Mouse (Mus musculus) heart, postnatal 25 days (tissue): ENCODE measurements at regions not wholly inside any gene's neighbourhood (a gene's known extent, or its start where the extent isn't known, plus 50 kb on each side); places are given as distances from the start of the nearest gene placed in this dataset.
A peak's percentile ranks its signal among the peaks of the same experiment; 100 is the strongest.

Experiments used
- DNase-seq: peaks from one replicate; pipeline ENCODE4 v3.0.0; 2022; ENCODE audit warnings: low spot score
- intact Hi-C: fragments of 180-260 bp; cut with DNase I; formaldehyde crosslinking; loops from one replicate; pipeline ENCODE4 v1.15.1; 2025

- DNase-seq, result no peak
- intact Hi-C loops, result no loop called here
Observed at GRCm38 (mm10) chr6:117544276-117545196, 296.4 kb upstream of the Zfp637 start.

- DNase-seq, result no peak
- intact Hi-C loops, result loop anchor here (5.0 to 10.0 kb wide), 2 partner anchors 56 to 206 kb away; no protein-coding TSS in a partner anchor
Observed at GRCm38 (mm10) chr6:117550930-117551329, 290.1 kb upstream of the Zfp637 start.

- intact Hi-C loops, result loop anchor here (2.0 to 10.0 kb wide), 3 partner anchors 55 to 379 kb away; no protein-coding TSS in a partner anchor
Observed at GRCm38 (mm10) chr6:117552006-117552667, 288.8 kb upstream of the Zfp637 start.

GRCm38 (mm10) chr6:117563159-117563558, 277.8 kb upstream of the Zfp637 start:
- DNase-seq, result no peak
- intact Hi-C loops, result no loop called here

More at GRCm38 (mm10) chr6:117552006-117552667, 288.8 kb upstream of the Zfp637 start:
- peak; percentile 67 for DNase-seq

- no peak for DNase-seq
- intact Hi-C loops, result no loop called here
Observed at GRCm38 (mm10) chr6:117563704-117564103, 277.3 kb upstream of the Zfp637 start.

GRCm38 (mm10) chr6:117566786-117567185, 274.2 kb upstream of the Zfp637 start:
- intact Hi-C loops, result no loop called here
- DNase-seq, result no peak

- DNase-seq, result no peak
- intact Hi-C loops, result no loop called here
Observed at GRCm38 (mm10) chr6:117567691-117568090, 273.3 kb upstream of the Zfp637 start.

GRCm38 (mm10) chr6:117569576-117570326, 271.2 kb upstream of the Zfp637 start:
- DNase-seq, result no peak
- intact Hi-C loops, result loop anchor here (5.0 kb wide), 1 partner anchor 402 kb away; the partner anchor contains the start of gene Cxcl12

GRCm38 (mm10) chr6:117570346-117570745, 270.6 kb upstream of the Zfp637 start:
- intact Hi-C loops, result loop anchor here (5.0 kb wide), 1 partner anchor 403 kb away; the partner anchor contains the start of gene Cxcl12
- no peak for DNase-seq

- no peak for DNase-seq
- intact Hi-C loops, result loop anchor here (5.0 kb wide), 1 partner anchor 403 kb away; the partner anchor contains the start of gene Cxcl12
Observed at GRCm38 (mm10) chr6:117570791-117571190, 270.2 kb upstream of the Zfp637 start.

- intact Hi-C loops, result loop anchor here (5.0 kb wide), 1 partner anchor 405 kb away; the partner anchor contains the start of gene Cxcl12
- no peak for DNase-seq
Observed at GRCm38 (mm10) chr6:117572006-117572405, 269.0 kb upstream of the Zfp637 start.

- DNase-seq, result no peak
- intact Hi-C loops, result loop anchor here (5.0 kb wide), 1 partner anchor 406 kb away; the partner anchor contains the start of gene Cxcl12
Observed at GRCm38 (mm10) chr6:117573371-117573770, 267.6 kb upstream of the Zfp637 start.

- no peak for DNase-seq
- intact Hi-C loops, result loop anchor here (5.0 kb wide), 1 partner anchor 407 kb away; the partner anchor contains the start of gene Cxcl12
Observed at GRCm38 (mm10) chr6:117574146-117574545, 266.8 kb upstream of the Zfp637 start.

GRCm38 (mm10) chr6:117575057-117575456, 265.9 kb upstream of the Zfp637 start:
- intact Hi-C loops, result no loop called here
- DNase-seq, result no peak

- intact Hi-C loops, result no loop called here
- DNase-seq, result no peak
Observed at GRCm38 (mm10) chr6:117576021-117576420, 265.0 kb upstream of the Zfp637 start.

GRCm38 (mm10) chr6:117577539-117578521, 263.1 kb upstream of the Zfp637 start:
- intact Hi-C loops, result no loop called here
- DNase-seq, result no peak

- DNase-seq, result no peak
- intact Hi-C loops, result no loop called here
Observed at GRCm38 (mm10) chr6:117580951-117581350, 260.0 kb upstream of the Zfp637 start.

GRCm38 (mm10) chr6:117583121-117583520, 257.9 kb upstream of the Zfp637 start:
- intact Hi-C loops, result no loop called here
- DNase-seq, result peak; percentile 61

GRCm38 (mm10) chr6:117584563-117584962, 256.4 kb upstream of the Zfp637 start:
- intact Hi-C loops, result no loop called here
- no peak for DNase-seq
